Mouse (Mus musculus) adrenal gland, adult 8-10 months (tissue): ENCODE results near the gene Slc9a7. TPM values are rescaled to one million over a fixed set of nuclear protein-coding genes. Genes with fewer than 3 reads are reported as not detected.
A peak's percentile ranks its signal among the peaks of the same experiment; 100 is the strongest.

ENCODE experiments used
- DNase-seq: peaks from one replicate; pipeline ENCODE4 v3.0.0; 2022
- total RNA-seq, 4 experiments: library from RNA; stranded (reverse); gene quantifications; 2 replicates each; pipeline ENCODE4 v1.2.4; 2022

Slc9a7 gene
- 10 to 100 TPM; 22.2 to 62.4 (median 40.4) TPM for total RNA-seq

- peak; percentile 42 for DNase-seq
Observed at GRCm38 (mm10) chrX:20291282-20292039, at the start of gene Slc9a7. Gene Slc9a7, minus strand, starts transcription at chrX:20291807.

- DNase-seq, result peak; percentile 12
Observed at GRCm38 (mm10) chrX:20335722-20336121, 44.1 kb upstream of the Slc9a7 start.

- DNase-seq, result no peak
Observed at GRCm38 (mm10) chrX:20332756-20333155, 41.1 kb upstream of the Slc9a7 start.

- DNase-seq, result no peak
Observed at GRCm38 (mm10) chrX:20307215-20307614, 15.6 kb upstream of the Slc9a7 start.

GRCm38 (mm10) chrX:20305941-20306340 is 14.3 kb upstream of the Slc9a7 start:
- DNase-seq, result no peak

- DNase-seq, result peak; percentile 56
Observed at GRCm38 (mm10) chrX:20303280-20303679, 11.7 kb upstream of the Slc9a7 start.

GRCm38 (mm10) chrX:20292040-20292417 is 422 bp upstream of the Slc9a7 start:
- DNase-seq, result no peak

- DNase-seq, result no peak
Observed at GRCm38 (mm10) chrX:20290715-20291114, 892 bp downstream of the Slc9a7 start.

- DNase-seq, result no peak
Observed at GRCm38 (mm10) chrX:20288674-20289073, 2.9 kb downstream of the Slc9a7 start.

GRCm38 (mm10) chrX:20286254-20286653 is 5.4 kb downstream of the Slc9a7 start:
- no peak for DNase-seq

- DNase-seq, result no peak
Observed at GRCm38 (mm10) chrX:20279424-20279823, 12.2 kb downstream of the Slc9a7 start.

GRCm38 (mm10) chrX:20273854-20274253 is 17.8 kb downstream of the Slc9a7 start:
- DNase-seq, result no peak

GRCm38 (mm10) chrX:20271980-20272379 is 19.6 kb downstream of the Slc9a7 start:
- DNase-seq, result no peak

- no peak for DNase-seq
Observed at GRCm38 (mm10) chrX:20269980-20270379, 21.6 kb downstream of the Slc9a7 start.

- no peak for DNase-seq
Observed at GRCm38 (mm10) chrX:20264370-20264769, 27.2 kb downstream of the Slc9a7 start.

GRCm38 (mm10) chrX:20228102-20228501 is 63.5 kb downstream of the Slc9a7 start:
- DNase-seq, result no peak

- DNase-seq, result no peak
Observed at GRCm38 (mm10) chrX:20221486-20221885, 70.1 kb downstream of the Slc9a7 start.

GRCm38 (mm10) chrX:20185616-20186015 is 106.0 kb downstream of the Slc9a7 start:
- DNase-seq, result no peak

- no peak for DNase-seq
Observed at GRCm38 (mm10) chrX:20176792-20177191, 114.8 kb downstream of the Slc9a7 start.

- no peak for DNase-seq
Observed at GRCm38 (mm10) chrX:20168430-20168829, 123.2 kb downstream of the Slc9a7 start.

GRCm38 (mm10) chrX:20164984-20165383 is 126.6 kb downstream of the Slc9a7 start:
- DNase-seq, result no peak

GRCm38 (mm10) chrX:20162322-20162711 is 129.3 kb downstream of the Slc9a7 start:
- peak; percentile 18 for DNase-seq

- no peak for DNase-seq
Observed at GRCm38 (mm10) chrX:20161687-20162321, 129.8 kb downstream of the Slc9a7 start.

- DNase-seq, result no peak
Observed at GRCm38 (mm10) chrX:20160301-20160700, 131.3 kb downstream of the Slc9a7 start.
